Comparison of ENCODE assay signal across 9 mouse cellular contexts in the genomic region with DNA sequence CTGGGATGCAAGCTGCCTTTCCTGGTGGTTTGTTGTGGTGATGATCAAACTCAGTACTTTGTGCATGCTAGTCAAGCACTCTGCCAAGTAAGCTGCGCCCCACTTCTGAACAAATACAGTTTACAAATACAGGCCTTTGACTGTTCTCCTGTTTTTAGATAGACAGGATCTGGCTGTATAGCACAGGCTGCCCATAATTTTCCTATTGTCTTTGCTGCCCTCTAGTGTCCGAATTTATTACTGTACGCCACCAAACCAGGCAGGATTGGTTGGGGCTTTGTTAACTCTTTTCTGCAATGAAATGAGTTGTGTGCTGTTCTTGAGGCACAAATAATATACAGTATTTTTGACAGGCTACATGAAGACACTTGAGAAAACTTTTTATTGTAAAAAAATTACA. TPM values are rescaled to one million over a fixed set of nuclear protein-coding genes. Genes with fewer than 3 reads are reported as not detected.
DNase-seq lines count a peak whose midpoint lies in the region; ATAC-seq and TF ChIP-seq lines count a peak whose summit lies in the region.
"Had no signal": no experiment of that assay in that cellular context is flagged by ENCODE, and none has a peak within 500 bp of the region (broad histone marks: within the 10 kb centered on the region; RNA-seq: fewer than 3 reads in every experiment).

No protein-coding gene starts in this region.

- peak; percentile 63 for TF ChIP-seq CTCF in heart, postnatal 0 days (IDR thresholded peaks at IDR 0.05; ENCODE audit: low read depth)

- H3K27ac ChIP-seq in heart, postnatal 0 days (ENCODE audit: low read depth), result no peak overlapping the region
- no peak overlapping the region for H3K27ac ChIP-seq in midbrain, embryonic 13.5 days
- H3K27ac ChIP-seq: hindbrain, embryonic 15.5 days had no signal

- no peak overlapping the region for H3K4me2 ChIP-seq in heart, postnatal 0 days (ENCODE audit: low read depth, low read length)
- no peak overlapping the region for H3K4me2 ChIP-seq in midbrain, embryonic 13.5 days (replicated peaks)
- H3K4me2 ChIP-seq: hindbrain, embryonic 15.5 days had no signal

- H3K27me3 ChIP-seq in heart, postnatal 0 days (ENCODE audit: control insufficient read depth, insufficient read depth, low read length), result no peaks in the 10 kb centered on the region
- H3K27me3 ChIP-seq in midbrain, embryonic 13.5 days, result no peaks in the 10 kb centered on the region
- H3K27me3 ChIP-seq: hindbrain, embryonic 15.5 days had no signal

- no peak overlapping the region for H3K9ac ChIP-seq in heart, postnatal 0 days (replicated peaks; ENCODE audit: low read depth, low read length)
- H3K9ac ChIP-seq in midbrain, embryonic 13.5 days (replicated peaks), result no peak overlapping the region
- H3K9ac ChIP-seq: hindbrain, embryonic 15.5 days had no signal

- WGBS in heart, postnatal 0 days, result 15% methylated on average over 3 of the region's 3 CpGs
- 20% methylated on average over 3 of the region's 3 CpGs for WGBS in midbrain, embryonic 13.5 days

- no peak overlapping the region for H3K4me3 ChIP-seq in heart, postnatal 0 days (ENCODE audit: low read depth, low read length)
- H3K4me3 ChIP-seq in midbrain, embryonic 13.5 days (replicated peaks), result no peak overlapping the region
- H3K4me3 ChIP-seq: hindbrain, embryonic 15.5 days had no signal

- DNase-seq in heart, postnatal 0 days (ENCODE audit: low spot score), result peak; percentile 5
- DNase-seq in heart, postnatal 25 days (ENCODE audit: low spot score), result no peak
- peak; percentile 56 for DNase-seq in adrenal gland, postnatal 10 days
- DNase-seq in embryo, embryonic 9.5 days (ENCODE audit: extremely low spot score), result peak; percentile 25
- peak; percentile 6 to 40 for DNase-seq in layer of hippocampus, postnatal 36 days

- H3K9me3 ChIP-seq in heart, postnatal 0 days (replicated peaks; ENCODE audit: control insufficient read depth, low read length), result no peaks in the 10 kb centered on the region
- H3K9me3 ChIP-seq in midbrain, embryonic 13.5 days, result no peaks in the 10 kb centered on the region
- H3K9me3 ChIP-seq: hindbrain, embryonic 15.5 days had no signal

- no peak for ATAC-seq in heart, postnatal 0 days (ENCODE audit: insufficient read depth, low read depth)
- ATAC-seq in hematopoietic stem cell, adult 5-6 weeks (replicated peaks in 1 of 2; ENCODE audit: insufficient read depth in 1 of 2, low FRiP score in 2 of 2, low TSS enrichment in 1 of 2, low read depth in 1 of 2, poor library complexity in 2 of 2, severe bottlenecking in 2 of 2), result peak; percentile 45 to 56; a peak in 3 of 4 replicates
- peak; percentile 65; the same call in 1 of the 2 replicates for ATAC-seq in midbrain, embryonic 13.5 days
- no peak for ATAC-seq in monocyte, adult 5-6 weeks (replicated peaks; ENCODE audit: insufficient number of reproducible peaks, low FRiP score, low TSS enrichment, poor library complexity, severe bottlenecking)

- intact Hi-C loops in heart, postnatal 25 days (cut with DNase I), result loop anchor here (2.0 to 5.0 kb wide), 2 partner anchors 536 to 554 kb away; no protein-coding TSS in a partner anchor

- H3K4me1 ChIP-seq in heart, postnatal 0 days (ENCODE audit: control insufficient read depth, insufficient read depth), result no peaks in the 10 kb centered on the region
- H3K4me1 ChIP-seq in midbrain, embryonic 13.5 days (replicated peaks), result no peaks in the 10 kb centered on the region
- H3K4me1 ChIP-seq: hindbrain, embryonic 15.5 days had no signal

- no peaks in the 10 kb centered on the region for H3K36me3 ChIP-seq in heart, postnatal 0 days (replicated peaks; ENCODE audit: control insufficient read depth, insufficient read depth, low read length)
- H3K36me3 ChIP-seq in midbrain, embryonic 13.5 days, result no peaks in the 10 kb centered on the region
- H3K36me3 ChIP-seq: hindbrain, embryonic 15.5 days had no signal

- TF ChIP-seq EP300 in heart, postnatal 0 days (IDR thresholded peaks at IDR 0.05; ENCODE audit: low read depth), result no peak

RNA-seq across cellular contexts. Expression of a gene that starts 54.8 kb away (rescaled TPM):
- total RNA-seq in heart, postnatal 0 days (2014; rRNA removed; ENCODE audit: low replicate concordance), result 2.2 and 7.4 TPM in 2 replicates
- 0.96 and 1.1 TPM in 2 replicates for polyA plus RNA-seq in heart, postnatal 0 days (2015; fragmentation: Nextera tagmentation; extraction: Ambion mirVana)
- total RNA-seq in heart, postnatal 25 days (2021), result 1 to 10 TPM; 1.7 to 2.2 TPM
- 10 to 100 TPM; 17.2 to 21.3 TPM for total RNA-seq in adrenal gland, postnatal 10 days (2021)
- total RNA-seq in hematopoietic stem cell, adult 5-6 weeks (2017), result 2.4 and 2.9 TPM in 2 replicates
- 10 to 100 TPM; 26.6 to 28.2 TPM for total RNA-seq in layer of hippocampus, postnatal 36 days (2021)
- polyA plus RNA-seq in midbrain, embryonic 13.5 days (2015; fragmentation: Nextera tagmentation; extraction: Ambion mirVana), result 14.0 and 17.4 TPM in 2 replicates
- not detected in 3 replicates for total RNA-seq in monocyte, adult 5-6 weeks (2017)

Comparison
In these comparisons a context has a peak if more than half of its experiments do, and no peak if none do; other contexts are left out.
1. ATAC-seq: peak in hematopoietic stem cell, adult 5-6 weeks (2 of 2) and midbrain, embryonic 13.5 days (single experiment); none in heart, postnatal 0 days (single experiment) and monocyte, adult 5-6 weeks (single experiment).